Mouse (Mus musculus) kidney, adult 2 months (tissue): ENCODE data around the gene Elk4.

Source experiments
- CTCF ChIP-seq: fragments of 200-500 bp; conservative IDR thresholded peaks from 2 replicates; pipeline ENCODE4 v1.5.1; 2011; ENCODE audit warnings: low read depth, mild to moderate bottlenecking, control low read depth, low read length, moderate library complexity, mixed read lengths; ENCODE audit not compliant: insufficient read depth, insufficient read length
- POLR2A ChIP-seq: fragments of 200-500 bp; IDR thresholded peaks from one replicate; pipeline ENCODE4 v1.6.1; 2011; ENCODE audit warnings: low read depth, low read length, control low read depth

DNA sequence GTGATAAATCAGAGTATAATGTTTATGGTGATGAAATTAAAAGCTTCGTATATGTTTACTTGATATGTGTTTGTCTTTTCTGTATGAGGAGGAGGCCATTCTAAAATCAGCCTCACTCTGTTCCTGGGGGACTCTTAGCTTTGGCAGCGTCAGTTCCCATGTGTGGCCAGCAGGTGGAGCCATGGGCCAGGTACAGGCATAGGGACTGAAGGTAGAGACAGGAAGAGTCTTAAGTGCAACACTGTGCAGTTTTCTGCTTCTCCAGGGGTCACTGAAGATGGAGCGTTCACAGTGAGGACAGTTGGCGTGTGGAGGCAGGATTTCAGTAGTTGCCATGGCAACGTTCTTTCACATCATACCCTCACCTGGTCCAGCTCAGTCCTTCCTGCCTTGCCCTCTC lies 24.5 kb upstream of the Elk4 start:
- TF ChIP-seq CTCF (peak; percentile 96), POLR2A (no peak)
